Mouse (Mus musculus): Measurements from ENCODE around the gene Pcsk6.

DNA sequence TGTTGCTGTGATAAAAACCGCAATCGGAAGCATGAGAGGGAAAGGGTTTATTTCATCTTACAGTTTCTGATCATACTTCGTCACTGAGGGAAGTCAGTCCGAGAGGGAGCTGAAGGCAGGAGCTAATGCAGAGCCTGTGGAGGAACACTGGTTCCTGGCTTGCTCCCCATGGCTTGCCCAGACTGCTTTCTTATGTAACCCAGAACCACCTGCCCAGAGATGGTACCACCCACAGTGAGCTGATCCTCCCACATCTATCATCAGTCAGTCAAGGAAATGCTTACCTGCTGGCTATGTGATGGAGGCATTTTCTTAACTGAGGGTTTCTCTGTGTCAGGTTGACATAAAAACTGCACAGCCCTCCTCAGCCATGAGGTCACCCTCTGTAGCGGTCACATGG is 127.2 kb downstream of the Pcsk6 start:
- TF ChIP-seq POLR2A (IDR thresholded peaks at IDR 0.05; ENCODE audit: borderline replicate concordance, extremely low read depth, insufficient read depth, insufficient read length, poor library complexity, severe bottlenecking), result no peak
- TF ChIP-seq CTCF (IDR thresholded peaks at IDR 0.05; ENCODE audit: borderline replicate concordance, extremely low read depth, insufficient read depth, insufficient read length), result no peak

All from brain, embryonic 14.5 days (tissue).